Mouse (Mus musculus): ENCODE data around the gene Pecr. TPM values are rescaled to one million over a fixed set of nuclear protein-coding genes. Genes with fewer than 3 reads are reported as not detected.

The Pecr gene
- total and polyA plus RNA-seq, 3 experiments = 17.6 to 24.8 (median 21.3) TPM

DNA sequence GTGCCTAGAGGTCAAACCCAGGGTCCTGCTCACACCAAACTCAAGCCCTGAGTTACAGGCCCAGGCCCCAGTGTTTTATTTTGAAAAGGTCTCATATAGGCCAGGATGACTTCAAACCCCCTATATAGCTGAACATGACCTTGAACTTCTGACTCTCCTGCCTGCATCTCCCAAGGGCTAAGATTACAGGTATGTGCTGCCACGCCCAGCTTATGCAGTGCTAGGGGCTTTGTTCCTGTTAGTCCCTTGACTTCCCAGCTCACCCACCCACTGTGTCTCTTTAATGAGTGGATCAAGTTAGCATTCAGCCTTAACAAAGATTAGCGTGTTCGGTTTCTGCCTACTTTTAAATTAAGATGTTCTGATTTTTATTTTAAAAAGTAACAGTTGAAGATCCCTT is 70.2 kb downstream of the Pecr start:
- Histone ChIP-seq H3K4me2 (ENCODE audit: insufficient read depth, low read depth, poor library complexity, severe bottlenecking) (no peak overlapping the region), H3K79me2 (replicated peaks; ENCODE audit: control insufficient read depth, extremely low read depth, insufficient read depth, poor library complexity, severe bottlenecking) (peaks cover 28% of the 10 kb centered on the region), H3K4me1 (ENCODE audit: control insufficient read depth in 1 of 2, insufficient read depth in 2 of 2) (peaks cover 18 to 51% of the 10 kb centered on the region in 2 experiments), H3K27ac (ENCODE audit: insufficient read depth, low read depth) (peak overlapping the region; percentile 81), H3K9ac (ENCODE audit: insufficient read depth, low read depth) (no peak overlapping the region), H3K9me3 (replicated peaks; ENCODE audit: low read length) (no peaks in the 10 kb centered on the region), H3K36me3 (replicated peaks in 1 of 2; ENCODE audit: control insufficient read depth in 1 of 2, insufficient read depth in 1 of 2, low read length in 1 of 2) (peaks cover 0 to 9% of the 10 kb centered on the region in 2 experiments), H3K4me3 (replicated peaks in 1 of 3; ENCODE audit: low read depth in 2 of 3, low read length in 2 of 3, poor library complexity in 1 of 3) (no peak overlapping the region), H3K27me3 (replicated peaks) (no peaks in the 10 kb centered on the region)
- in situ Hi-C loops (cut with MboI; ENCODE audit: low pct_ligation_motif_present, low pct_unique_long_range_greater_than_20kb, low sequenced_read_pairs) = no loop called here
- DNase-seq (ENCODE audit: extremely low read depth) = no peak
- dilution Hi-C loops (cut with MboI; ENCODE audit: extremely low pct_ligation_motif_present, extremely low pct_unique_long_range_greater_than_20kb, low sequenced_read_pairs) = no loop called here
- TF ChIP-seq MYC (IDR thresholded peaks at IDR 0.05; ENCODE audit: low read depth, low read length) = no peak
- TF ChIP-seq ETS1 (conservative IDR thresholded peaks at IDR 0.05; ENCODE audit: low read depth, low read length) = no peak
- no peak for TF ChIP-seq MEF2A (IDR thresholded peaks at IDR 0.05; ENCODE audit: borderline replicate concordance, low read depth, low read length)
- TF ChIP-seq UBTF (IDR thresholded peaks at IDR 0.05; ENCODE audit: low read depth, low read length) = no peak
- TF ChIP-seq IRF4 (IDR thresholded peaks at IDR 0.05; ENCODE audit: low read depth, low read length) = no peak
- TF ChIP-seq ZKSCAN1 (IDR thresholded peaks at IDR 0.05; ENCODE audit: borderline replicate concordance, low read depth, low read length) = no peak
- TF ChIP-seq USF2 (conservative IDR thresholded peaks at IDR 0.05; ENCODE audit: low read depth, low read length) = no peak
- no peak for TF ChIP-seq ZMIZ1 (IDR thresholded peaks at IDR 0.05; ENCODE audit: low read depth, low read length)
- no peak for TF ChIP-seq CTCF (conservative IDR thresholded peaks at IDR 0.05 in 1 of 2, IDR thresholded peaks at IDR 0.05 in 1 of 2; ENCODE audit: low read depth in 2 of 2, low read length in 2 of 2)
- TF ChIP-seq CHD1 (IDR thresholded peaks at IDR 0.05; ENCODE audit: low read depth, low read length) = no peak
- no peak for TF ChIP-seq GABPA (IDR thresholded peaks at IDR 0.05; ENCODE audit: insufficient replicate concordance, low read depth, low read length)
- no peak for TF ChIP-seq SIN3A (IDR thresholded peaks at IDR 0.05; ENCODE audit: low read length)
- no peak for TF ChIP-seq KAT2A (IDR thresholded peaks at IDR 0.05; ENCODE audit: insufficient replicate concordance, low read length)
- TF ChIP-seq ZC3H11A (IDR thresholded peaks at IDR 0.05; ENCODE audit: low read depth, low read length) = no peak
- no peak for TF ChIP-seq MXI1 (IDR thresholded peaks at IDR 0.05; ENCODE audit: low read depth, low read length)
- TF ChIP-seq BHLHE40 (IDR thresholded peaks at IDR 0.05; ENCODE audit: low read depth, low read length) = no peak
- TF ChIP-seq RCOR1 (conservative IDR thresholded peaks at IDR 0.05; ENCODE audit: low read depth, low read length) = no peak

DNA sequence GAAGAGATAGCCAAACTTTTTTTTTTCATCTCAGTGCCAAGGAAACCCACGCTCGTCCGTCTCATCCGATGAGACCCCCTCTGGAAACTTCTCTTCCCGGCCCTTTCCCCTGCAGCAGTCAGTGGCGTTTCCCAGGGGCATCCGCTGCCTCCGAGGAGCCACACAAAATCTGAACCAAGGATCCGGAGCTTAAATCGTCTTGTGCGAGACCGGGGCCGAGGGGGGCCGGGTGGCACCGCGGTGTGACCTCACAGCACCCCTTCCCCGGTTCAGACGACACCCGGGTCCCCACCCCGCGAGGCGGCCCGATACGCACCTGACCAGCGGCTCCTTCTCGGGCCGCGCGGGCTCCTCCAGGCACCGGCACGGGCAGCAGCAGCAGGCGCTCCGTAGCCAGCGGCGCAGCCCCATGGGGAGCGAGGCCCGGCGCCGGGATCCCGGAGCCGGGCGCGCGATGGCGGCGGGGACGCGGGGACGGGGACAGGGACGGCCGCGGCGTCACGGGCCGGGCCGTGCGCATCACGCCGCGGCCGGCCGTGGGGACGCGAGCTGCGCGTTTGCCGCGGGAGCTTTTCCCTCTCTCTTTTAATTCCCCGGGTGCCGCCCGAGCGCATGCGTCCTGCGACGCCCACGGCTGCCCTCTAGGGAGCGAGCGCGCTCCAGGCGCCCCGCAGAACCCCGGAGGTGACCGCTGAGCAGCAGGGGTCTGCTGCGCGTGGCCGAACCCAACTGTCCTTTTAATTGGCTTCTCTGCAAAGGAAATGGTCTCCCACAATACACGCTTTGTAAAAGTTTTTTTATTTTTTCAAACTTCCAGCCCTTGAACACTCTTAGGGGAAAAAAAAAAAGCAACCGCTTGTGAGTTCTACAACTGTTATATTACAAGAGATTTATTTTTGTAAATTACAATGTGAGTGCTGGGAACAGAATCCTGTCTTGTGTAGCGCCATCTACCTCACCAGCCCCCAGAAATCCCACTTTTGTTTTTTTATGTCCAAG is 72.1 kb downstream of the Pecr start, which contains the start of gene Mreg:
Mreg (minus strand) TSS at position 607 of the 999 bp plus-strand sequence.
- Histone ChIP-seq H3K27ac (ENCODE audit: insufficient read depth, low read depth) (peak within 1 kb of the TSS; percentile 63), H3K4me1 (ENCODE audit: control insufficient read depth in 1 of 2, insufficient read depth in 2 of 2) (peaks cover 24 to 65% of the 10 kb centered on the region in 2 experiments), H3K27me3 (replicated peaks) (no peaks in the 10 kb centered on the region), H3K4me2 (ENCODE audit: insufficient read depth, low read depth, poor library complexity, severe bottlenecking) (peak within 1 kb of the TSS; percentile 73), H3K9me3 (replicated peaks; ENCODE audit: low read length) (no peaks in the 10 kb centered on the region), H3K4me3 (replicated peaks in 1 of 3; ENCODE audit: low read depth in 2 of 3, low read length in 2 of 3, poor library complexity in 1 of 3) (peak within 1 kb of the TSS; percentile 68 to 79 (median 79)), H3K9ac (ENCODE audit: insufficient read depth, low read depth) (peak within 1 kb of the TSS; percentile 100), H3K36me3 (replicated peaks in 1 of 2; ENCODE audit: control insufficient read depth in 1 of 2, insufficient read depth in 1 of 2, low read length in 1 of 2) (peaks cover 0 to 22% of the 10 kb centered on the region in 2 experiments), H3K79me2 (replicated peaks; ENCODE audit: control insufficient read depth, extremely low read depth, insufficient read depth, poor library complexity, severe bottlenecking) (peaks cover 47% of the 10 kb centered on the region)
- in situ Hi-C loops (cut with MboI; ENCODE audit: low pct_ligation_motif_present, low pct_unique_long_range_greater_than_20kb, low sequenced_read_pairs) = no loop called here
- dilution Hi-C loops (cut with MboI; ENCODE audit: extremely low pct_ligation_motif_present, extremely low pct_unique_long_range_greater_than_20kb, low sequenced_read_pairs) = no loop called here
- no peak for DNase-seq (ENCODE audit: extremely low read depth)
- TF ChIP-seq NRF1 (IDR thresholded peaks at IDR 0.05; ENCODE audit: low read depth, low read length) = peak; percentile 91
- peak; percentile 88 for TF ChIP-seq POLR2A (IDR thresholded peaks at IDR 0.05; ENCODE audit: low read depth, low read length)
- TF ChIP-seq TCF12 (IDR thresholded peaks at IDR 0.05; ENCODE audit: low read depth, low read length) = peak; percentile 25; the same call in 1 of the 2 replicates
- TF ChIP-seq PAX5 (IDR thresholded peaks at IDR 0.05; ENCODE audit: low read length) = no peak
- TF ChIP-seq MAZ (IDR thresholded peaks at IDR 0.05; ENCODE audit: low read depth, low read length) = 0 out of 2 replicates have a peak, but pooled peaks have one; percentile 26
- TF ChIP-seq CHD1 (IDR thresholded peaks at IDR 0.05; ENCODE audit: low read depth, low read length) = peak; percentile 80
- TF ChIP-seq ETS1 (conservative IDR thresholded peaks at IDR 0.05; ENCODE audit: low read depth, low read length) = no peak; the same call in 1 of the 2 replicates
- TF ChIP-seq ZNF384 (IDR thresholded peaks at IDR 0.05; ENCODE audit: low read depth, low read length) = peak; percentile 74
- TF ChIP-seq CHD2 (IDR thresholded peaks at IDR 0.05; ENCODE audit: low read length) = no peak
- no peak for TF ChIP-seq JUND (conservative IDR thresholded peaks at IDR 0.05; ENCODE audit: low read depth, low read length)
- TF ChIP-seq MYC (IDR thresholded peaks at IDR 0.05; ENCODE audit: low read depth, low read length) = no peak
- TF ChIP-seq TBP (conservative IDR thresholded peaks at IDR 0.05; ENCODE audit: low read depth, low read length) = peak; percentile 84
- TF ChIP-seq JUN (IDR thresholded peaks at IDR 0.05; ENCODE audit: insufficient read depth, low read depth, low read length) = no peak
- TF ChIP-seq EP300 (IDR thresholded peaks at IDR 0.05; ENCODE audit: low read length) = no peak
- peak; percentile 7 for TF ChIP-seq RAD21 (IDR thresholded peaks at IDR 0.05; ENCODE audit: low read depth, low read length)
- no peak; the same call in 1 of the 2 replicates for TF ChIP-seq IRF4 (IDR thresholded peaks at IDR 0.05; ENCODE audit: low read depth, low read length)
- no peak for TF ChIP-seq ZC3H11A (IDR thresholded peaks at IDR 0.05; ENCODE audit: low read depth, low read length)
- TF ChIP-seq SIN3A (IDR thresholded peaks at IDR 0.05; ENCODE audit: low read length) = 0 out of 2 replicates have a peak, but pooled peaks have one; percentile 28
- 0 out of 2 replicates have a peak, but pooled peaks have one; percentile 45 for TF ChIP-seq ZMIZ1 (IDR thresholded peaks at IDR 0.05; ENCODE audit: low read depth, low read length)

Data from CH12.LX (cell line).